Mouse (Mus musculus) thymus, adult 2 months (tissue): ENCODE measurements around the gene Acacb. TPM values are rescaled to one million over a fixed set of nuclear protein-coding genes. Genes with fewer than 3 reads are reported as not detected.

ENCODE experiments used
- DNase-seq: peaks from one replicate; pipeline ENCODE4 v3.0.0; 2021
- H3K27ac ChIP-seq: fragments of 200-500 bp; 2 replicates; pipeline ENCODE4 v1.5.1; 2012; ENCODE audit warnings: low read length, control low read depth; ENCODE audit not compliant: control insufficient read depth, insufficient read depth
- H3K27me3 ChIP-seq: fragments of 200-500 bp; 2 replicates; pipeline ENCODE4 v1.6.1; 2012; ENCODE audit warnings: mild to moderate bottlenecking, low read length, moderate library complexity, mixed read lengths; ENCODE audit not compliant: control insufficient read depth, insufficient read depth
- H3K36me3 ChIP-seq: fragments of 200-500 bp; 2 replicates; pipeline ENCODE4 v1.6.1; 2012; ENCODE audit warnings: mild to moderate bottlenecking, low read length, moderate library complexity; ENCODE audit not compliant: control insufficient read depth, insufficient read depth
- H3K4me1 ChIP-seq: fragments of 200-500 bp; replicated peaks from 2 replicates; pipeline ENCODE4 v1.6.1; 2012; ENCODE audit warnings: low read length; ENCODE audit not compliant: control insufficient read depth, insufficient read depth
- H3K4me3 ChIP-seq: fragments of 200-500 bp; 2 replicates; pipeline ENCODE4 v1.5.1; 2012; ENCODE audit warnings: mild to moderate bottlenecking, low read length, control low read depth, moderate library complexity; ENCODE audit not compliant: control insufficient read depth, insufficient read depth
- CTCF ChIP-seq: fragments of 200-500 bp; IDR thresholded peaks from 2 replicates; pipeline ENCODE4 v1.5.1; 2012; ENCODE audit warnings: mild to moderate bottlenecking, control low read depth, low read length, moderate library complexity, borderline replicate concordance; ENCODE audit not compliant: control insufficient read depth, poor library complexity, insufficient read depth; ENCODE audit errors: extremely low read depth
- POLR2A ChIP-seq: fragments of 200-500 bp; IDR thresholded peaks from 2 replicates; pipeline ENCODE4 v1.6.1; 2012; ENCODE audit warnings: mild to moderate bottlenecking, low read length, control low read depth, moderate library complexity; ENCODE audit not compliant: control insufficient read depth, poor library complexity, insufficient read depth; ENCODE audit errors: extremely low read depth
- WGBS: fragments of 180-500 bp; shearing (Covaris S2); methylation state at CpG from one replicate; pipeline ENCODE4 v1.1.7; 2018; 5-methylcytosine and 5-hydroxymethylcytosine counted together
- polyA plus RNA-seq: library from polyadenylated mRNA; depleted of rRNA; stranded (reverse); fragments of >200 nt; gene quantifications from 2 replicates; pipeline ENCODE4 v1.2.3, GENCODE M21; 2012

Acacb gene
- polyA plus RNA-seq, 1 experiment: 20.1 TPM

DNA sequence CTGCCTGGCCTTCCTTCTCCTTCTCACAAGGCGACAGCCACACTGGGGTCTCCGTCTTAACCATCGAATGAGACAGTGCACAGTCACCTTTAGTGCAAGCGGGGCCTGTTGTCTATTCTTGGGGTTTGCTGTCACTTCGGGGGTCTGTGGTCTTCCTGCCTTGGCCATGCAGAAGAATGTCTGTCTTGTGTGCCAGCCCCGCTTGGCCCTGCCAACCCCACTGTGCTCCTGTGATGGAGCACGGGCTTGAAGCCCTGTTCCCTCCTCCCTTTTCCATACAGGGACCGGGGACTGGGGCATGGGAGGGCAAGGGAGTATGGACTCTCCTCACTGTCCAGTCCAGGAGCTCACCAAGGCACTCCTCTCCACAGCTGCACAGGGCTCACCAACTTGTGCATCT, 118.5 kb downstream of the Acacb start:
- Histone ChIP-seq H3K27me3 (no peaks in the 10 kb centered on the region), H3K4me1 (no peaks in the 10 kb centered on the region), H3K27ac (no peak overlapping the region), H3K36me3 (no peaks in the 10 kb centered on the region), H3K4me3 (no peak overlapping the region)
- DNase-seq: no peak
- TF ChIP-seq POLR2A (no peak), CTCF (no peak)
- 84% methylated on average over 8 of the region's 8 CpGs for WGBS

- Histone ChIP-seq H3K4me3 (no peak overlapping the region), H3K27ac (no peak overlapping the region), H3K27me3 (no peaks in the 10 kb centered on the region; the same call in 1 of the 2 replicates), H3K4me1 (no peaks in the 10 kb centered on the region), H3K36me3 (no peaks in the 10 kb centered on the region)
- TF ChIP-seq CTCF (no peak), POLR2A (no peak)
- 12% methylated on average over 7 of the region's 7 CpGs for WGBS
- DNase-seq: no peak
These were observed 122.3 kb downstream of the Acacb start for GRCm38 (mm10) chr5:114268646-114269045.

- TF ChIP-seq POLR2A (no peak), CTCF (no peak)
- no peaks in the 10 kb centered on the region; the same call in 1 of the 2 replicates for H3K27me3 ChIP-seq
- no peaks in the 10 kb centered on the region for H3K36me3 ChIP-seq
- H3K4me3 ChIP-seq: no peak overlapping the region
- no peaks in the 10 kb centered on the region for H3K4me1 ChIP-seq
- H3K27ac ChIP-seq: no peak overlapping the region
- 6% methylated on average over 7 of the region's 7 CpGs for WGBS
- DNase-seq: no peak
These were observed 123.2 kb downstream of the Acacb start for GRCm38 (mm10) chr5:114269499-114269898.

GRCm38 (mm10) chr5:114269984-114270383, 123.6 kb downstream of the Acacb start:
- 44% methylated on average over 12 of the region's 12 CpGs for WGBS
- H3K27me3 ChIP-seq: no peaks in the 10 kb centered on the region; the same call in 1 of the 2 replicates
- no peak overlapping the region for H3K4me3 ChIP-seq
- H3K36me3 ChIP-seq: no peaks in the 10 kb centered on the region
- no peaks in the 10 kb centered on the region for H3K4me1 ChIP-seq
- DNase-seq: no peak
- no peak overlapping the region for H3K27ac ChIP-seq
- TF ChIP-seq POLR2A (no peak), CTCF (no peak)

DNA sequence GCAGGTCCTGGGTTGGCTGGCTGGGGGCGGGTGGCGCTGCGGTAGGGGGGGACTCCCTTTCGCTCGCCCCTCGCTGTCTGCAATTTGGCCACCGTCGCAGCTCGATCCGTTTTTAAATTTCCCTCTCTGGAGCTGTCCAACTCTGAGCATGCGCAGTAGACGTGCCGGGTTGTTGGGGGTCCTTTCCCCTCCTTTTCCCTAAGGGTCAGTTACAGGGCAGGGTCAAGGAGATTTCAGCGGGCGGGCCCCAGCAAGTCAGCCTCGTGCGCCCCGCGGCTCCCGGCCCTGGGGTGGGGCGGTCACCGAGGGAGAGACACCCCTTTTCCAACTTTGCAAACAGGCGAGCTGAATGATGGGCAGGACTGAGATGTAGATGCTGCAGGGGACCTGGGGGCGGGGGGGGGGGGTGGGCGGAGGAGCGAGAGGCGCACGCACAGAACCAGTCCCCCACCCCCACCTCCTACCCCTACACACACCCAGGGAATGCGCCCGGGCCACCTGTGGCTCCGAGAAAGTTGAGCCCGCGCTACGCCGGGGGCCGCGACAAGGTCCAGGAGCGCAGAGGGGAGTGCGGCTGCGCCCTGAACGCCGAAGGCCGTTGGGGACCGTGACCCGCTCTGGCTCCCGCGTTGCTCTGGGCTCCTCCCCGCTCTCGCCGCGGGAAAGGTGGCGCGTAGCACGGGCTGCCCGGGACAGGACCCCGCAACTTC, 127.5 kb downstream of the Acacb start, which contains the start of gene Foxn4:
TSS of gene Foxn4 (minus strand) at position 115 of the 710 bp plus-strand sequence.
- DNase-seq: no peak
- TF ChIP-seq POLR2A: no peak
- Histone ChIP-seq H3K4me1 (no peaks in the 10 kb centered on the region), H3K27me3 (peaks cover 7% of the 10 kb centered on the region; the same call in 1 of the 2 replicates), H3K4me3 (no peak within 1 kb of the TSS), H3K27ac (no peak within 1 kb of the TSS), H3K36me3 (no peaks in the 10 kb centered on the region)
- 3% methylated on average over 55 of the region's 56 CpGs for WGBS

DNA sequence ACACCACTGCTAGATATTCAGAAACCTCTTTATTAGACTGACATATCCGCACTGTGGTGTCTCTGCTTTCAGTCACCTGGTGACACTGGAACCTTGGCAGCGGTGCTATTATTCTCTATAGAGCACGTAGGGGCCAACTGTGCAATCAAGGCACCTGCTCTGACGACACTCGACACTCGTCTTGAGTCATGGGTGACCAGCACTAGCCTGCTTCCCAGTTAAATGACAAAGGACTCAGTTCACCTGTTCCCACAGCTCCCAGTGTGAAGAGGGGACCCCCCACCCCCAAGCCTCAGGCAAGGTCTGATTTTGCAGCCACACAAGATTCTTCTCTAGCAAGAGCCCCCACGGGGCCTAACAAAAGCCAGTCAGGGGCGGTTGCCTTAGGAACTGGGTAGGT, 129.0 kb downstream of the Acacb start:
- 50% methylated on average over 8 of the region's 8 CpGs for WGBS
- DNase-seq: no peak
- TF ChIP-seq POLR2A (no peak), CTCF (no peak)
- Histone ChIP-seq H3K36me3 (no peaks in the 10 kb centered on the region), H3K27me3 (peaks cover 7% of the 10 kb centered on the region; the same call in 1 of the 2 replicates), H3K4me3 (no peak overlapping the region), H3K4me1 (no peaks in the 10 kb centered on the region), H3K27ac (no peak overlapping the region)
